Mouse (Mus musculus) forebrain, embryonic 11.5 days (tissue): ENCODE results near the gene Matn3. TPM values are rescaled to one million over a fixed set of nuclear protein-coding genes. Genes with fewer than 3 reads are reported as not detected.
"Not testable (repeated sequence)": the region's sequence is repeated elsewhere in the genome, so short reads cannot be mapped to it uniquely, and the experiment has no call there.

Source experiments
- ATAC-seq: fragments of 200-750 bp; cut with Nextera tagmentation; replicated peaks from 2 replicates; pipeline ENCODE4 v1.8.0; 2017; ENCODE audit warnings: moderate TSS enrichment; ENCODE audit not compliant: low FRiP score
- DNase-seq: peaks from one replicate; pipeline ENCODE4 v3.0.0-alpha.2; 2017; ENCODE audit warnings: low spot score
- H3K27ac ChIP-seq: fragments of 300-500 bp; sonication (generic); 2 replicates; pipeline ENCODE4 v1.5.1; 2014; ENCODE audit warnings: low read depth, low read length
- H3K27me3 ChIP-seq: fragments of 300-500 bp; sonication (generic); 2 replicates; pipeline ENCODE4 v1.6.1; 2014; ENCODE audit warnings: mild to moderate bottlenecking, low read length, mixed read lengths; ENCODE audit not compliant: control insufficient read depth, insufficient read depth
- H3K36me3 ChIP-seq: fragments of 300-500 bp; sonication (generic); 2 replicates; pipeline ENCODE4 v1.6.1; 2014; ENCODE audit warnings: mild to moderate bottlenecking, low read length, moderate library complexity, mixed read lengths; ENCODE audit not compliant: control insufficient read depth, insufficient read depth
- H3K4me1 ChIP-seq: fragments of 300-500 bp; sonication (generic); replicated peaks from 2 replicates; pipeline ENCODE4 v1.6.1; 2014; ENCODE audit warnings: low read length, mixed read lengths; ENCODE audit not compliant: control insufficient read depth, insufficient read depth
- H3K4me2 ChIP-seq: fragments of 300-500 bp; sonication (generic); 2 replicates; pipeline ENCODE4 v1.6.1; 2014; ENCODE audit warnings: low read depth, mild to moderate bottlenecking, low read length, moderate library complexity, mixed read lengths; ENCODE audit not compliant: severe bottlenecking
- H3K4me3 ChIP-seq: fragments of 300-500 bp; sonication (generic); 2 replicates; pipeline ENCODE4 v1.5.1; 2014; ENCODE audit warnings: low read depth, low read length
- H3K9ac ChIP-seq: fragments of 300-500 bp; sonication (generic); 2 replicates; pipeline ENCODE4 v1.6.1; 2014; ENCODE audit warnings: low read length
- H3K9me3 ChIP-seq: fragments of 300-500 bp; sonication (generic); 2 replicates; pipeline ENCODE4 v1.6.1; 2016; ENCODE audit warnings: low read length, mixed read lengths; ENCODE audit not compliant: control insufficient read depth
- WGBS: fragments of 180-500 bp; shearing (Covaris S2); extraction: QIAGEN DNeasy Blood & Tissue Kit; methylation state at CpG from one replicate; pipeline ENCODE4 v1.1.7; 2014; 5-methylcytosine and 5-hydroxymethylcytosine counted together
- polyA plus RNA-seq: library from polyadenylated mRNA; unstranded; fragments of >200 nt; fragmentation: Nextera tagmentation; extraction: Ambion mirVana; gene quantifications from 2 replicates; pipeline ENCODE4 v1.2.1, GENCODE M21; 2014

Gene Matn3
- polyA plus RNA-seq, 1 experiment from 2014 or later, result 2.0 TPM

DNA sequence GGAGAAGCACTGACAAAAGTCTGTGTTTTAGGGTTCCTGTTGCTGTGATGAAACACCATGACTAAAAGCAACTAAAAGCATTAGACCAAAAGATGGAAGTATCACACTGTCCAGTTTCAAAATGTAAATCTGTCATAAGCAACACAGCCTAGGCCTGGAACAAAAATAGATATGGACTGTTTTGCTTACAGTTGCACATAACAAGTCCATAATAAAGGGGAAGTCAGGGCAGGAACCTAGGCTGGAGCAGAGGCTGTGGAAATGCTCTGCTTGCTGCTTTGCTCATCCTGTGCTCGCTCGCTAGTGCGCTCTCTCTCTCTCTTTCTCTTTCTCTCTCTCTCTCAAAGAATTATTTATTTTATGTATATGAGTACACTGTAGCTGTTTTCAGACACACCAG is 20.1 kb upstream of the Matn3 start:
- ATAC-seq (no peak), DNase-seq (no peak)
- whole genome bisulfite sequencing, result 100% methylated on average over 3 of the region's 3 CpGs
- Histone ChIP-seq H3K9me3 (no peaks in the 10 kb centered on the region), H3K4me1 (no peaks in the 10 kb centered on the region; the same call in 1 of the 2 replicates), H3K27me3 (no peaks in the 10 kb centered on the region), H3K36me3 (peaks cover 2% of the 10 kb centered on the region; the same call in 1 of the 2 replicates), H3K9ac (no peak overlapping the region), H3K4me3 (no peak overlapping the region), H3K27ac (no peak overlapping the region), H3K4me2 (no peak overlapping the region)

DNA sequence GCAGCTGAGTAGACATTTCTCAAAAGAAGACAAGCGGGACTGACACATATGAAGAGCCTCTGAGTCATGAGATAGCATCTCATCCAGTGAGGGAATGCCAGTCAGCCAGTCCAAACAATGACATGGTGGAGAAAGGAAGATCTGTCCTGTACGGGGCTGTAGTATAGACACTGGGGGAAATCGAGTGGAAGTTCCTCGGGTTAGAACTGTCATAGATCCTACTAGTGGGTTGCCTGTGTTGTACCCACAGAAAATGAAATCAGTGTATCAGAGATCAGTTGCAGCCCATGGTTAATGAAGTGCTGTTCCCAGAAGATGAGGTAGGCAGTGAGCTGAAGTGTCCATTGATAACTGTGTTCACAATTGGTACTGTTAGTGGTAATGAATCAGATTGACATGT is 19.0 kb upstream of the Matn3 start:
- Histone ChIP-seq H3K36me3 (peaks cover 4% of the 10 kb centered on the region), H3K9me3 (no peaks in the 10 kb centered on the region), H3K27me3 (no peaks in the 10 kb centered on the region), H3K27ac (no peak overlapping the region), H3K4me1 (no peaks in the 10 kb centered on the region), H3K4me3 (no peak overlapping the region), H3K4me2 (no peak overlapping the region), H3K9ac (no peak overlapping the region)
- 89% methylated on average over 4 of the region's 4 CpGs for WGBS
- no peak for DNase-seq
- no peak for ATAC-seq

DNA sequence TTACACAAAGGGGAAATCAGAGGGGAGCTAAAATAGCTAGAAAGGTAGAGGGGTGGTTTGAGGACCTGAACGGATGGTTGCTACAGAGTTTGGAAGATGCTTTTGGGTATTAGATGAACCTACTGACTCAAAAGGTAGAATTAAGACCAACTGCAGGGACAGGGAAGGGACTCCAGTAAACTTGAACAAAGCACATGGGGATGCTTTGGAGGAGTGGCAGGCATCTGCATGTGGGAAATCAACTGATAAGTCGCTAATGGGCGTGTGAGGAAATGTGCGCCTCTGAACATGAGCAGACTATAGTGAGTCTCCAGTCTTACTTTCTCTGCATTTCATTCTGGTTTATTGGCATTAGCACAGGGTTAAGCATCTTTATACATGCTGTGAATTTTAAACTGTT is 16.6 kb upstream of the Matn3 start:
- H3K27me3 ChIP-seq, result no peaks in the 10 kb centered on the region
- no peaks in the 10 kb centered on the region for H3K9me3 ChIP-seq
- H3K4me2 ChIP-seq, result no peak overlapping the region
- H3K9ac ChIP-seq, result no peak overlapping the region
- WGBS, result 83% methylated on average over 4 of the region's 4 CpGs
- no peaks in the 10 kb centered on the region for H3K4me1 ChIP-seq
- no peak overlapping the region for H3K27ac ChIP-seq
- ATAC-seq, result no peak
- peaks cover 11% of the 10 kb centered on the region for H3K36me3 ChIP-seq
- H3K4me3 ChIP-seq, result no peak overlapping the region
- DNase-seq, result no peak

DNA sequence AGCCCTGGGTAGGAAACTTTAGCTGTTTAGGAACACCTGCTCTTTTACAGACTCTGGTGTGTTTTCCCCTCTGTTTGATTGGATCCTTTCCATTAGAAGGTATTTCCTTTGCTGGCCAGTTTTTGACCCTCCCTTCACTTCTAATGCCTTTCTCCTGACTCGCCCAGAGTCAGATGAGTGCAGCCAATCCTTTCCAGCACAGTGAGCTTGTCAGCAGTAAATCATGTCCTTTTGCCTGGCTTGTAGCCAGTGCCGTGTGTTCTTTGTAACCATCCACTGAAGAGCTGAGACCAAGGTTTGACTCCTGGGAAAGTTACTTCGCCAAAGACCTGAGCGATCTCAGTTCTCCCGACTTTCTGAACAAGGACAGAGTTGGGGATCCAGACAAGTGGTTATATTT is 12.4 kb upstream of the Matn3 start:
- no peak overlapping the region for H3K4me2 ChIP-seq
- WGBS, result 87% methylated on average over 5 of the region's 5 CpGs
- no peaks in the 10 kb centered on the region for H3K4me1 ChIP-seq
- H3K9ac ChIP-seq, result no peak overlapping the region
- no peak overlapping the region for H3K4me3 ChIP-seq
- peaks cover 14% of the 10 kb centered on the region for H3K36me3 ChIP-seq
- H3K27ac ChIP-seq, result no peak overlapping the region
- DNase-seq (no peak), ATAC-seq (no peak)
- no peaks in the 10 kb centered on the region for H3K27me3 ChIP-seq
- H3K9me3 ChIP-seq, result no peaks in the 10 kb centered on the region

DNA sequence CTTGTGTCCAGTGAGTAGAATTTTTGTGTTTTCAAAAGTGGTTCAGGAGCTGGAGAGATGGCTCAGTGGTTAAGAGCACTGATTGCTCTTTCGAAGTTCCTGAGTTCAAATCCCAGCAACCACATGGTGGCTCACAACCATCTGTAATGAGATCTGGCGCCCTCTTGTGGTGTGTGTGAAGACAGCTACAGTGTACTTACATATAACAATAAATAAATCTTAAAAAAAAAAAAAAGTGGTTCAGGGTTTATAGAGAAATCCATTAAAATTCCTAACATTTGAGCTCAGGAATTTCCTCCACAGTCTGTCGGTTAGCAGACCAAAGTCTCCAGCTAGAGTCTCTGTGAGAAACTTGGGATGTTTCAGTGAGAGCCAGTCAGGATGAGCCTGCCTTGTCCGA is 11.5 kb upstream of the Matn3 start:
- ATAC-seq, result not testable (repeated sequence)

DNA sequence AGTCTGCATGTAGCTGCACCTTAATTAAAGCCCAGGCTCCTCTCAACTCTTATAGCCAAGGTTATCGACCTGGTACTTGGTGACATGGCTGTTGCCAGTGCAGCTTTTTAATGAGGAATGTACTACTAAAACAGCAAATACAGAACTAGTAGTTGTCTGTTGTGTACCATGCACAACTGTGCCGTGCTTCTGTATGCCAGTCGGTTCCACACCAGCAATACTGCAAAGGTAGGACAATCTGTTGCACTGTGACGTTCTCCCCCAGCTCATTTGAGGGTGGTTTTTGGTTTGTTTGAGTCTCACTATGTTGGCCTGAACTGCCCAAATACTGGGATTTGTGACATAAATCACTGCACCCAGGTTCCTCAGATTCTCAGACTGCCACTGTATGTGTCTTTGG is 8.2 kb upstream of the Matn3 start:
- DNase-seq, result no peak
- Histone ChIP-seq H3K4me3 (no peak overlapping the region), H3K4me2 (no peak overlapping the region), H3K27ac (no peak overlapping the region), H3K4me1 (no peaks in the 10 kb centered on the region), H3K36me3 (peaks cover 12% of the 10 kb centered on the region), H3K9me3 (no peaks in the 10 kb centered on the region), H3K9ac (no peak overlapping the region), H3K27me3 (no peaks in the 10 kb centered on the region)
- ATAC-seq, result no peak
- 89% methylated on average over 4 of the region's 4 CpGs for WGBS

More for the DNA sequence above, 11.5 kb upstream of the Matn3 start:
- H3K4me2 ChIP-seq, H3K9me3 ChIP-seq, H3K27me3 ChIP-seq, H3K4me3 ChIP-seq, H3K4me1 ChIP-seq, H3K9ac ChIP-seq, DNase-seq, H3K27ac ChIP-seq: not testable (repeated sequence)
- WGBS, result 76% methylated on average over 4 of the region's 4 CpGs
- H3K36me3 ChIP-seq, result peaks cover 14% of the 10 kb centered on the region

DNA sequence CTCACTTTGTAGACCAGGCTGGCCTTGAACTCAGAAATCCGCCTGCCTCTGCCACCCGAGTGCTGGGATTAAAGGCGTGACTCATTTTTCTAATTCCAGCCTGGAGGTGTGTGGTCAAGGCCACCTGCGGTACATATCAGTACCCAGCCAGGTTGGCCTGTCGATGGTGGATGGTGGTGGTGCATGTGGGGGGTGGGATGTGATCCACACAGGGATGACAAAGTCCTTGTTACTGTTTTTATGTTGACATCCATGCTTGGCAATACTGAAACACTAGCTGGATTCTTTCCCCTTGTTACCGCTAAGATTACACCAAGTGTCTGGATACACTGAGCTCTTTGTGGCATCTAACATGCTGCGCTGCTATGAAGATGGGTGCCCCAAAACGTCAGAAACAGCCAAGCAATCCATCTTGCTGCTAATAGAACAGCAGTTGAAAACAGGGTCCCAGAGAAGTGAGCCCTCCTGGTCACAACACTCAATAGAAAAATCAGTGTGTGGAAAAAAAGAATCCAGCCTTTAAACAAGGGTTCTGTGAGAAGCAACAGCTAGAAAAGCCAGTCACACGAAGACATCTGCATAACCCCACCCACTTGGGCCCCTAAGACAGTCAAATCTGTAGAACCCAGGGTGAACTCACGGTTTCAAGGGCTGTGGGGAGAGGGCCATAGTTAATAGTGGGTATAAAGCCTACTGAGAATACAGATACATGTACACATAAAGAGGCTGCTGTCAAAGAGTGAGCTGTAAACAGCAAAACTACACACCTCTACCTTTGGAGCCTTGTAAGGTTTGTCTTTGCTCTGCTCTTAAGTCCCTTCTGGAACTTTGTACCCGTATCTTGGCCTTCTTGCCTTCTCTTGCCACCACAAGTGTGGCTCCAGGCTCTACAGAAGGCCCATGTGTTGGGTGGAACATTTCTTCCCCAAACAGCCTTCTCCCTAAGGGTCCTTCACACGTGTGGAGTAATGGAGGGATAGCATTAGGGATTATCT is 7.4 kb upstream of the Matn3 start:
- no peak for ATAC-seq

DNA sequence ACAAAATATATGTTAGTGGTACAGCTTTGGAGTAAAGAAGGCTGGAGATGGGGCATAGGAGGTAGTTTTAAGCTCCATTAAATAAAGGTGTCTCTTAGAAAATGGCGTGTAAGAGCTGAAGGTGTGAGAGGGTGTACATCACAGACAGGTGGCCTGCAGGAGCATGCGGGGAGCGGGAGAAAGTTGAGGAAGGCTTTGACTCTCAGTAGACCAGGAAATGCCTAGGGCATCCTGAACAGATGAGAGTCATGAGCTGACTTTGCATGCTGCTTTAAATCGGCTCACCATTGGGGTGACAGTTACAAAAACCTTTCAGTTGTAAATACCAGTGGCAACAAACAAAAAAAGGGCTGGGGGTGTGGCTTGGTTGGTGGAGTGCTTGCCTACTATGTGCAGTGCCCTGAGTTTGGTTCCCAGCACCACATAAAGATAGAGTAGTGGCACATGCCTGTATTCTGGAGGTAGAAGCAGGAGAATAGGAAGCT is 6.6 kb upstream of the Matn3 start:
- Histone ChIP-seq H3K36me3 (peaks cover 4% of the 10 kb centered on the region), H3K9ac (no peak overlapping the region), H3K9me3 (no peaks in the 10 kb centered on the region), H3K27ac (no peak overlapping the region), H3K4me3 (no peak overlapping the region), H3K4me2 (no peak overlapping the region), H3K27me3 (no peaks in the 10 kb centered on the region), H3K4me1 (no peaks in the 10 kb centered on the region)
- DNase-seq (no peak), ATAC-seq (no peak)
- 77% methylated on average over 4 of the region's 4 CpGs for WGBS

More for the DNA sequence above, 7.4 kb upstream of the Matn3 start:
- H3K27ac ChIP-seq, result no peak overlapping the region
- no peaks in the 10 kb centered on the region for H3K27me3 ChIP-seq
- peaks cover 9% of the 10 kb centered on the region for H3K36me3 ChIP-seq
- H3K9ac ChIP-seq, result no peak overlapping the region
- H3K4me1 ChIP-seq, result no peaks in the 10 kb centered on the region
- H3K4me3 ChIP-seq, result no peak overlapping the region
- DNase-seq, result no peak
- no peaks in the 10 kb centered on the region for H3K9me3 ChIP-seq
- no peak overlapping the region for H3K4me2 ChIP-seq
- WGBS, result 76% methylated on average over 12 of the region's 12 CpGs
